In the genomic region with DNA sequence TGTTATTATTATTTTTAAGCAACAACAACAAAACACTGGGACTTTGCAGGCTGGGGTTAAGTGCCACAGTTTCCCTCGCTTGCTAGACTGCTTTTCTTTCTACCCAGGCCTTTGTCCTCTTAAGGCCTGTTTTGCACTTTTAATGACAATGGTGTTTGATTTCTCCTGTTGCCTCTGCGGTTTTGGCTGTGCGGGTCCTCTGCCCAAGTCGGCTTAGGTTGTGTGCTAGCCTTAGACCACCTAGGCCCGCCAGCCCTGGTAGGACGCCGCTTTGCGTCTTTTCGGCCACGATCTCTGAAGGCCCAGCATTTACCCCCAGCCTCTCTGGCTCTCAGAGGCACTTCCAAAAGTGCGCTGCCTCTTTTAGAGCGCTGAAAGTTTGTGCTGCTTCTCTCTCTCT, we compare ENCODE assay signal across 11 mouse cellular contexts. TPM values are rescaled to one million over a fixed set of nuclear protein-coding genes. Genes with fewer than 3 reads are reported as not detected.
A peak's percentile ranks its signal among the peaks of the same experiment; 100 is the strongest.
DNase-seq lines count a peak whose midpoint lies in the region; ATAC-seq and TF ChIP-seq lines count a peak whose summit lies in the region.
"Had no signal": no experiment of that assay in that cellular context is flagged by ENCODE, and none has a peak within 500 bp of the region (broad histone marks: within the 10 kb centered on the region; RNA-seq: fewer than 3 reads in every experiment).

No protein-coding gene starts in this region.

- H3K9me3 ChIP-seq in kidney, postnatal 0 days (replicated peaks; ENCODE audit: low read length) = no peaks in the 10 kb centered on the region
- no peaks in the 10 kb centered on the region for H3K9me3 ChIP-seq in embryonic facial prominence, embryonic 10.5 days
- H3K9me3 ChIP-seq in intestine, postnatal 0 days (ENCODE audit: control insufficient read depth) = no peaks in the 10 kb centered on the region
- H3K9me3 ChIP-seq: liver, embryonic 12.5 days had no signal

- H3K4me3 ChIP-seq in kidney, postnatal 0 days (replicated peaks; ENCODE audit: low read depth, low read length) = no peak overlapping the region
- H3K4me3 ChIP-seq in embryonic facial prominence, embryonic 10.5 days = peak overlapping the region; percentile 53
- no peak overlapping the region for H3K4me3 ChIP-seq in intestine, postnatal 0 days (ENCODE audit: low read depth, low read length)
- H3K4me3 ChIP-seq: liver, embryonic 12.5 days had no signal

- no peak overlapping the region for H3K27ac ChIP-seq in kidney, postnatal 0 days
- H3K27ac ChIP-seq in embryonic facial prominence, embryonic 10.5 days (replicated peaks) = peak overlapping the region; percentile 84
- H3K27ac ChIP-seq in intestine, postnatal 0 days (ENCODE audit: low read depth, low read length) = no peak overlapping the region
- H3K27ac ChIP-seq: liver, embryonic 12.5 days had no signal

- no peak for TF ChIP-seq CTCF in kidney, postnatal 0 days (IDR thresholded peaks at IDR 0.05; ENCODE audit: low read depth)
- no peak for TF ChIP-seq CTCF in intestine, postnatal 0 days (IDR thresholded peaks at IDR 0.05; ENCODE audit: low read depth)

- peak; percentile 18 for DNase-seq in kidney, postnatal 0 days (ENCODE audit: low spot score)
- no peak for DNase-seq in kidney, postnatal 10 days
- DNase-seq in ZHBTc4 (ENCODE audit: low read depth, low spot score) = peak; percentile 51
- DNase-seq in embryonic facial prominence, embryonic 10.5 days (ENCODE audit: low spot score) = peak; percentile 54
- DNase-seq in cerebellum, postnatal 36 days = no peak
- no peak for DNase-seq in right cerebral cortex, postnatal 25 days
- DNase-seq in c-Kit-positive CD71-positive TER-119-positive erythroid progenitor cells, embryonic 14.5 days (ENCODE audit: low spot score) = no peak
- DNase-seq: lung, postnatal 4 days had no signal

- H3K9ac ChIP-seq in kidney, postnatal 0 days (ENCODE audit: low read depth, low read length) = no peak overlapping the region
- H3K9ac ChIP-seq in intestine, postnatal 0 days (ENCODE audit: low read depth, low read length) = no peak overlapping the region
- H3K9ac ChIP-seq: liver, embryonic 12.5 days had no signal

- H3K36me3 ChIP-seq in kidney, postnatal 0 days (ENCODE audit: insufficient read depth, low read length) = no peaks in the 10 kb centered on the region
- H3K36me3 ChIP-seq in embryonic facial prominence, embryonic 10.5 days (replicated peaks) = no peaks in the 10 kb centered on the region
- H3K36me3 ChIP-seq in intestine, postnatal 0 days (ENCODE audit: control insufficient read depth, insufficient read depth) = no peaks in the 10 kb centered on the region
- H3K36me3 ChIP-seq: liver, embryonic 12.5 days had no signal

- H3K4me1 ChIP-seq in kidney, postnatal 0 days (replicated peaks; ENCODE audit: insufficient read depth, low read length) = peaks cover 12% of the 10 kb centered on the region; the same call in 1 of the 2 replicates
- peaks cover 51% of the 10 kb centered on the region for H3K4me1 ChIP-seq in embryonic facial prominence, embryonic 10.5 days
- no peaks in the 10 kb centered on the region for H3K4me1 ChIP-seq in intestine, postnatal 0 days (replicated peaks; ENCODE audit: control insufficient read depth, insufficient read depth, low read length)

- 8% methylated on average over 12 of the region's 12 CpGs for WGBS in kidney, postnatal 0 days
- WGBS in embryonic facial prominence, embryonic 10.5 days = under 1% methylated on average over 12 of the region's 12 CpGs
- WGBS in intestine, postnatal 0 days = 27% methylated on average over 12 of the region's 12 CpGs

- H3K27me3 ChIP-seq in kidney, postnatal 0 days (ENCODE audit: insufficient read depth, low read length) = peaks cover 41% of the 10 kb centered on the region
- peaks cover 67% of the 10 kb centered on the region for H3K27me3 ChIP-seq in embryonic facial prominence, embryonic 10.5 days (replicated peaks; ENCODE audit: low read depth, poor library complexity, severe bottlenecking)
- H3K27me3 ChIP-seq in intestine, postnatal 0 days (replicated peaks; ENCODE audit: control insufficient read depth, insufficient read depth, low read length) = peaks cover 49% of the 10 kb centered on the region
- H3K27me3 ChIP-seq: CH12.LX had no signal

- ATAC-seq in kidney, postnatal 0 days (replicated peaks; ENCODE audit: low FRiP score, low read depth) = no peak
- no peak for ATAC-seq in intestine, postnatal 0 days
- ATAC-seq: liver, embryonic 12.5 days had no signal

- 0 out of 2 replicates have a peak overlapping the region, but pooled peaks have one; percentile 3 for H3K4me2 ChIP-seq in kidney, postnatal 0 days (ENCODE audit: low read length)
- 0 out of 2 replicates have a peak overlapping the region, but pooled peaks have one; percentile 13 for H3K4me2 ChIP-seq in intestine, postnatal 0 days (replicated peaks; ENCODE audit: low read depth)
- H3K4me2 ChIP-seq: liver, embryonic 12.5 days had no signal

RNA-seq across cellular contexts. Expression of a gene that starts 2.9 kb away (rescaled TPM):
- polyA plus RNA-seq in kidney, postnatal 0 days (2015; fragmentation: Nextera tagmentation; extraction: Ambion mirVana) = 2.2 and 2.8 TPM in 2 replicates
- 9.0 and 11.3 TPM in 2 replicates for polyA plus RNA-seq in embryonic facial prominence, embryonic 10.5 days (2016; fragmentation: Nextera tagmentation; extraction: Ambion mirVana)
- 1.6 and 2.4 TPM in 2 replicates for polyA plus RNA-seq in intestine, postnatal 0 days (2015; fragmentation: Nextera tagmentation; extraction: Ambion mirVana)

Comparison
In these comparisons a context has a peak if more than half of its experiments do, and no peak if none do; other contexts are left out.
1. DNase-seq: peak in kidney, postnatal 0 days (single experiment), ZHBTc4 (single experiment) and embryonic facial prominence, embryonic 10.5 days (single experiment); none in kidney, postnatal 10 days (single experiment), cerebellum, postnatal 36 days (0 of 2), right cerebral cortex, postnatal 25 days (single experiment) and c-Kit-positive CD71-positive TER-119-positive erythroid progenitor cells, embryonic 14.5 days (single experiment).